Mouse (Mus musculus) liver, adult 2 months (tissue): Measurements from ENCODE around the gene Mlycd. TPM values are rescaled to one million over a fixed set of nuclear protein-coding genes. Genes with fewer than 3 reads are reported as not detected.

Experiments used
- DNase-seq: peaks from one replicate; pipeline ENCODE4 v3.0.0-alpha.2; 2011; ENCODE audit warnings: low read depth, low spot score; ENCODE audit errors: extremely low read depth
- H3K27ac ChIP-seq: fragments of 200-500 bp; replicated peaks from 2 replicates; pipeline ENCODE4 v1.5.1; 2012; ENCODE audit warnings: low read depth, mild to moderate bottlenecking, control low read depth, inconsistent platforms, low read length; ENCODE audit not compliant: insufficient read depth
- H3K27me3 ChIP-seq: fragments of 200-500 bp; 2 replicates; pipeline ENCODE4 v1.6.1; 2012; ENCODE audit warnings: mild to moderate bottlenecking, moderate library complexity, low read length, inconsistent platforms; ENCODE audit not compliant: control insufficient read depth, insufficient read depth
- H3K36me3 ChIP-seq: fragments of 200-500 bp; 2 replicates; pipeline ENCODE4 v1.6.1; 2012; ENCODE audit warnings: low read length, inconsistent platforms; ENCODE audit not compliant: control insufficient read depth, insufficient read depth
- H3K4me1 ChIP-seq: fragments of 200-500 bp; 2 replicates; pipeline ENCODE4 v1.6.1; 2011; ENCODE audit warnings: low read length; ENCODE audit not compliant: control insufficient read depth, insufficient read depth
- H3K4me3 ChIP-seq: fragments of 200-500 bp; 2 replicates; pipeline ENCODE4 v1.5.1; 2011; ENCODE audit warnings: low read depth, mild to moderate bottlenecking, control low read depth, low read length, moderate library complexity; ENCODE audit not compliant: insufficient read depth
- H3K79me2 ChIP-seq: fragments of 200-500 bp; 2 replicates; pipeline ENCODE4 v1.6.1; 2012; ENCODE audit warnings: inconsistent platforms, mild to moderate bottlenecking, low read length, moderate library complexity; ENCODE audit not compliant: control insufficient read depth, insufficient read depth
- H3K9ac ChIP-seq: fragments of 200-500 bp; 2 replicates; pipeline ENCODE4 v1.6.1; 2012; ENCODE audit warnings: low read depth, mild to moderate bottlenecking, control low read depth, inconsistent platforms, low read length
- CTCF ChIP-seq: fragments of 200-500 bp; IDR thresholded peaks from 2 replicates; pipeline ENCODE4 v1.5.1; 2011; ENCODE audit warnings: low read depth, low read length, control low read depth
- POLR2A ChIP-seq: fragments of 200-500 bp; IDR thresholded peaks from 2 replicates; pipeline ENCODE4 v1.6.1; 2011; ENCODE audit warnings: low read length, control low read depth; ENCODE audit not compliant: insufficient read depth; ENCODE audit errors: extremely low read depth
- WGBS: fragments of 180-500 bp; shearing (Covaris S2); methylation state at CpG from one replicate; pipeline ENCODE4 v1.1.7; 2018; 5-methylcytosine and 5-hydroxymethylcytosine counted together
- polyA plus RNA-seq: library from polyadenylated mRNA; depleted of rRNA; stranded (reverse); fragments of >200 nt; gene quantifications from 2 replicates; pipeline ENCODE4 v1.2.3, GENCODE M21; 2012
- total RNA-seq: library from RNA; depleted of rRNA; stranded (reverse); fragments of >200 nt; gene quantifications from 2 replicates; pipeline ENCODE4 v1.2.3, GENCODE M21; 2014

Mlycd gene
- total and polyA plus RNA-seq, 2 experiments, result 57.3 to 115 TPM

DNA sequence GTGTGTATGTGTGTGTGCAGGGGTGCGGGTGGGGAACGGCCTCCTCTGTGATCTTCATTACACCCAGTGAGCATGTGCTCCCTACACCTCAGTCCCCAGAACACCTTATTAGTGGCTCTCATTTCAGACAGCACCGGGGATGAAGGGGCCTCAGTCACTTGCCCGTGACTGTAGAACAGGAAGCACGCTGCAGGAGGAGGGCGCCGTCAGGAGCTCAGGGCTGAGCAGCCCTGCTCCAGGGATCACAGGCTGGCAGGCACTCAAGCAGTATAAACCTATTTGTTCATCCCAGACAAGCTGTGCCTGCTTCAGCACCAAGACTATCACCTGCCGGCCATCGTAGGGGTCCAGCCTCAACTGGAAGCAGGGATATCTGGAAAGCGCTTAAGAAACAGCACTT, 9.2 kb downstream of the Mlycd start:
- no peak for DNase-seq
- 89% methylated on average over 10 of the region's 10 CpGs for WGBS
- Histone ChIP-seq H3K4me3 (no peak overlapping the region), H3K36me3 (peaks cover 20% of the 10 kb centered on the region; the same call in 1 of the 2 replicates), H3K79me2 (no peaks in the 10 kb centered on the region), H3K27ac (no peak overlapping the region), H3K9ac (no peak overlapping the region), H3K27me3 (no peaks in the 10 kb centered on the region), H3K4me1 (peaks cover 14% of the 10 kb centered on the region)
- TF ChIP-seq POLR2A (no peak), CTCF (no peak)

DNA sequence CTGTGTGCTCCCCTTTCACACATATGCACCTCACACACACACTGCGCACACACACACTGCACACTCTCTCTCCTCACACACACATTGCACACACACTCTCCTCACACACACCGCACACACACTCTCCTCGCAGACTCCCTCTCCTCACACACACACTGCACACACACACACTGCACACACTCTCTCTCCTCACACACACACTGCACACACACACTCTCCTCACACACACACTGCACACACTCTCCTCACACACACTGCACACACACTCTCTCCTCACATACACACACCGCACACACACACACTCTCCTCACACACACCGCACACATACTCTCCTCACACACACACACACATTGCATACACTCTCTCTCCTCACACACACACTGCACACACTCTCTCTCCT, 10.0 kb downstream of the Mlycd start:
- no peak overlapping the region for H3K27ac ChIP-seq
- H3K36me3 ChIP-seq, result peaks cover 22% of the 10 kb centered on the region; the same call in 1 of the 2 replicates
- no peaks in the 10 kb centered on the region for H3K79me2 ChIP-seq
- TF ChIP-seq POLR2A (no peak), CTCF (no peak)
- H3K4me3 ChIP-seq, result no peak overlapping the region
- no peak overlapping the region for H3K9ac ChIP-seq
- H3K4me1 ChIP-seq, result peaks cover 8% of the 10 kb centered on the region
- no peak for DNase-seq
- no peaks in the 10 kb centered on the region for H3K27me3 ChIP-seq
- 95% methylated on average over 5 of the region's 5 CpGs for WGBS

DNA sequence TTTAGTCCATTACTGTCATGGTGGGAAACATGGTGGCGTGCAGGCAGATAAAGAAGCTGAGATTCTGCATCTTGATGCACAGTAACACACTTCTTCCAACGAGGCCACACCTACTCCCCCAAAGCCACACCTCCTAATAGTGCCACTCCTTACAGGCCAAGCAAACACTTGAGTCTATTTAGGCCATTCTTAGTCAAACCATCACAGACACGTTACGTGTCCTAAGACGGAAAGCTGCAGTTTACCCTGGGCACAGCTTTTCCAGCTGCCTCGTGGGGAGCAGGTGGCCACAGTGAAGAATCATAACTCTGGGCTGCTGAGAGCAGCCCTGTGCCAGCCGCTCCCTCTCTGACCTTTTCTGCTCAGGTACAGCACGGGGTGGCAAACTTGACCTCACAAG, 13.6 kb downstream of the Mlycd start:
- H3K79me2 ChIP-seq, result no peaks in the 10 kb centered on the region
- no peak overlapping the region for H3K27ac ChIP-seq
- no peak overlapping the region for H3K4me3 ChIP-seq
- 84% methylated on average over 8 of the region's 8 CpGs for WGBS
- no peak for DNase-seq
- TF ChIP-seq POLR2A, result no peak
- no peak for TF ChIP-seq CTCF
- no peaks in the 10 kb centered on the region for H3K27me3 ChIP-seq
- no peak overlapping the region for H3K9ac ChIP-seq
- H3K36me3 ChIP-seq, result peaks cover 20% of the 10 kb centered on the region; the same call in 1 of the 2 replicates
- peaks cover 7% of the 10 kb centered on the region for H3K4me1 ChIP-seq

DNA sequence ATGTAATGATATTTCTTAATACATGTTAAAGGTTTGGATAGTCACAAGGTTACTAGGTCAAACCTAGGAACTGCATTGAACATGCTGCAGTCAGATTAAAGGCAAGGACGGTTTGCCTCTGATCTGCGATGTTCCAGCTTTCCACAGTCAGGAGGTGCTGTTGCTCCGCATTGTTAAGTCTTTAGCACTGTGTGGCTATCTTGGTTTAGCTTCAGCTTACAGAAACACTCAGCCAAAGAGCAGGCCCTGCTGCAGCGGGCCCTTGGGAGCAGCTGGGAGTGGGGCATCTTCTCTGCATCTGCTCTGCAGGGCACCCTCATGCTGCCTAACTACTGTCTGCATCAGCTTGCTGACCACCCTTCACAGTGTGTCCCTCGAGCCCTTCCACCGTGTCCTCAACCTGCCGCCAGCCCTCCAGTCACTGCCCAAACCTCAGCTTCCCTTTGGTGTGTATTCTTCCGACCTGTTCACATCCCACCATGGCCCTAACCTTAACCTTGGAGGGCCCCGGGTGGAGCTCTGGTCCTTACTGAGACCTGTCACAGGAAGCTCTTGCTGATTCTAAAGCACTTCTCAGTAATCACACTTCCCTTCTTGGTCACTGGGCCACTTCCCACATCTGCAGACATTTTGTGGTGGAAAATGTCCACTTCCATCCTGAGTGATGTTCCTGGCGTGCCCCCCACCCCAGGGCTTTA, 17.5 kb downstream of the Mlycd start:
- peak; percentile 62 for DNase-seq
- Histone ChIP-seq H3K4me1 (peaks cover 7% of the 10 kb centered on the region), H3K9ac (peak overlapping the region; percentile 19; the same call in 1 of the 2 replicates), H3K27ac (no peak overlapping the region), H3K4me3 (no peak overlapping the region), H3K79me2 (no peaks in the 10 kb centered on the region), H3K36me3 (peaks cover 9% of the 10 kb centered on the region; the same call in 1 of the 2 replicates), H3K27me3 (no peaks in the 10 kb centered on the region)
- WGBS, result 42% methylated on average over 10 of the region's 10 CpGs
- peak; percentile 45; the same call in 1 of the 2 replicates for TF ChIP-seq CTCF
- TF ChIP-seq POLR2A, result no peak

- no peak for DNase-seq
- 6% methylated on average over 18 of the region's 18 CpGs for WGBS
- TF ChIP-seq CTCF (peak; percentile 99), POLR2A (no peak)
- H3K27me3 ChIP-seq, result no peaks in the 10 kb centered on the region
- H3K9ac ChIP-seq, result peak overlapping the region; percentile 75
- H3K4me1 ChIP-seq, result peaks cover 7% of the 10 kb centered on the region
- H3K79me2 ChIP-seq, result no peaks in the 10 kb centered on the region
- peak overlapping the region; percentile 29; the same call in 1 of the 2 replicates for H3K4me3 ChIP-seq
- no peak overlapping the region for H3K27ac ChIP-seq
- H3K36me3 ChIP-seq, result peaks cover 9% of the 10 kb centered on the region; the same call in 1 of the 2 replicates
These were observed 18.2 kb downstream of the Mlycd start for GRCm38 (mm10) chr8:119412735-119413498.
